ENCODE assay signal across 9 mouse cellular contexts in genomic region chr3:96147950-96148349, GRCm38 (mm10). TPM values are rescaled to one million over a fixed set of nuclear protein-coding genes. Genes with fewer than 3 reads are reported as not detected.
A peak's percentile ranks its signal among the peaks of the same experiment; 100 is the strongest.
DNase-seq lines count a peak whose midpoint lies in the region; ATAC-seq and TF ChIP-seq lines count a peak whose summit lies in the region.
"Had no signal": no experiment of that assay in that cellular context is flagged by ENCODE, and none has a peak within 500 bp of the region (broad histone marks: within the 10 kb centered on the region; RNA-seq: fewer than 3 reads in every experiment).

No protein-coding gene starts in this region.

- in situ Hi-C loops in CH12.LX (cut with MboI; ENCODE audit: low pct_ligation_motif_present, low pct_unique_long_range_greater_than_20kb, low sequenced_read_pairs), result loop anchor here (5.0 kb wide), 1 partner anchor 56 kb away; no protein-coding TSS in a partner anchor

- no peaks in the 10 kb centered on the region for H3K79me2 ChIP-seq in CH12.LX (replicated peaks; ENCODE audit: control insufficient read depth, extremely low read depth, insufficient read depth, poor library complexity, severe bottlenecking)

- H3K9me3 ChIP-seq in intestine, embryonic 14.5 days (ENCODE audit: control insufficient read depth, low read length), result no peaks in the 10 kb centered on the region
- no peaks in the 10 kb centered on the region for H3K9me3 ChIP-seq in intestine, embryonic 15.5 days
- H3K9me3 ChIP-seq in CH12.LX (replicated peaks; ENCODE audit: low read length), result no peaks in the 10 kb centered on the region
- H3K9me3 ChIP-seq in forebrain, embryonic 16.5 days (ENCODE audit: control insufficient read depth, low read length), result no peaks in the 10 kb centered on the region
- H3K9me3 ChIP-seq: midbrain, embryonic 12.5 days had no signal

- dilution Hi-C loops in CH12.LX (cut with MboI; ENCODE audit: extremely low pct_ligation_motif_present, extremely low pct_unique_long_range_greater_than_20kb, low sequenced_read_pairs), result no loop called here

- peak; percentile 54 to 94 for TF ChIP-seq CTCF in CH12.LX (conservative IDR thresholded peaks at IDR 0.05 in 1 of 2, IDR thresholded peaks at IDR 0.05 in 1 of 2; ENCODE audit: low read depth in 2 of 2, low read length in 2 of 2)

- TF ChIP-seq EP300 in CH12.LX (IDR thresholded peaks at IDR 0.05; ENCODE audit: low read length), result no peak

- no peak overlapping the region for H3K27ac ChIP-seq in intestine, embryonic 14.5 days (ENCODE audit: low read depth)
- no peak overlapping the region for H3K27ac ChIP-seq in intestine, embryonic 15.5 days
- no peak overlapping the region for H3K27ac ChIP-seq in CH12.LX (ENCODE audit: insufficient read depth, low read depth)
- no peak overlapping the region for H3K27ac ChIP-seq in forebrain, embryonic 16.5 days (ENCODE audit: low read length)
- H3K27ac ChIP-seq: midbrain, embryonic 12.5 days had no signal

- no peak for DNase-seq in intestine, embryonic 14.5 days (ENCODE audit: low spot score)
- DNase-seq in CH12.LX (ENCODE audit: extremely low read depth), result peak; percentile 74
- peak; percentile 66 for DNase-seq in adrenal gland, postnatal 10 days
- peak; percentile 56 for DNase-seq in layer of hippocampus, adult 9-11 months
- no peak for DNase-seq in gastrocnemius, adult 8-10 months (ENCODE audit: low spot score in 2 of 2)

- ATAC-seq in intestine, embryonic 14.5 days (replicated peaks; ENCODE audit: low FRiP score, low TSS enrichment, low read depth), result 0 out of 2 replicates have a peak, but pooled peaks have one; percentile 43
- ATAC-seq in intestine, embryonic 15.5 days, result no peak
- ATAC-seq in forebrain, embryonic 16.5 days, result peak; percentile 54; the same call in 1 of the 2 replicates
- ATAC-seq in neutrophil, adult 5-6 weeks (ENCODE audit: extremely low read depth, insufficient number of reproducible peaks, low FRiP score, poor library complexity, severe bottlenecking), result peak; percentile 86

- 23% methylated on average over 5 of the region's 5 CpGs for WGBS in intestine, embryonic 14.5 days
- whole genome bisulfite sequencing in intestine, embryonic 15.5 days, result 18% methylated on average over 5 of the region's 5 CpGs
- WGBS in forebrain, embryonic 16.5 days, result 13% methylated on average over 5 of the region's 5 CpGs

- H3K4me2 ChIP-seq in intestine, embryonic 14.5 days (ENCODE audit: low read length), result no peak overlapping the region
- no peak overlapping the region for H3K4me2 ChIP-seq in intestine, embryonic 15.5 days (replicated peaks)
- H3K4me2 ChIP-seq in CH12.LX (ENCODE audit: insufficient read depth, low read depth, poor library complexity, severe bottlenecking), result no peak overlapping the region
- no peak overlapping the region for H3K4me2 ChIP-seq in forebrain, embryonic 16.5 days (ENCODE audit: low read length)
- H3K4me2 ChIP-seq: midbrain, embryonic 12.5 days had no signal

- H3K4me3 ChIP-seq in intestine, embryonic 14.5 days (ENCODE audit: low read depth, low read length), result no peak overlapping the region
- H3K4me3 ChIP-seq in intestine, embryonic 15.5 days (replicated peaks), result no peak overlapping the region
- no peak overlapping the region for H3K4me3 ChIP-seq in CH12.LX (replicated peaks in 1 of 3; ENCODE audit: low read depth in 2 of 3, low read length in 2 of 3, poor library complexity in 1 of 3)
- no peak overlapping the region for H3K4me3 ChIP-seq in forebrain, embryonic 16.5 days (replicated peaks; ENCODE audit: low read length)
- H3K4me3 ChIP-seq: midbrain, embryonic 12.5 days had no signal

- no peak overlapping the region for H3K9ac ChIP-seq in intestine, embryonic 14.5 days (ENCODE audit: low read length)
- no peak overlapping the region for H3K9ac ChIP-seq in intestine, embryonic 15.5 days
- H3K9ac ChIP-seq in CH12.LX (ENCODE audit: insufficient read depth, low read depth), result no peak overlapping the region
- no peak overlapping the region; the same call in 1 of the 2 replicates for H3K9ac ChIP-seq in forebrain, embryonic 16.5 days (replicated peaks; ENCODE audit: low read depth, low read length)
- H3K9ac ChIP-seq: midbrain, embryonic 12.5 days had no signal

- H3K27me3 ChIP-seq in intestine, embryonic 14.5 days (replicated peaks; ENCODE audit: control insufficient read depth, insufficient read depth, low read length), result no peaks in the 10 kb centered on the region
- H3K27me3 ChIP-seq in intestine, embryonic 15.5 days (replicated peaks), result no peaks in the 10 kb centered on the region
- H3K27me3 ChIP-seq in CH12.LX (replicated peaks), result no peaks in the 10 kb centered on the region
- no peaks in the 10 kb centered on the region for H3K27me3 ChIP-seq in forebrain, embryonic 16.5 days (replicated peaks; ENCODE audit: control insufficient read depth, insufficient read depth, low read length)
- H3K27me3 ChIP-seq: midbrain, embryonic 12.5 days had no signal

- TF ChIP-seq RAD21 in CH12.LX (IDR thresholded peaks at IDR 0.05; ENCODE audit: low read depth, low read length), result peak; percentile 94

- H3K4me1 ChIP-seq in intestine, embryonic 14.5 days (replicated peaks; ENCODE audit: control insufficient read depth, insufficient read depth, low read length), result no peaks in the 10 kb centered on the region
- no peaks in the 10 kb centered on the region for H3K4me1 ChIP-seq in intestine, embryonic 15.5 days (replicated peaks)
- H3K4me1 ChIP-seq in CH12.LX (ENCODE audit: control insufficient read depth in 1 of 2, insufficient read depth in 2 of 2), result peaks cover 0 to 3% of the 10 kb centered on the region in 2 experiments; a peak in 1 of 4 replicates
- no peaks in the 10 kb centered on the region for H3K4me1 ChIP-seq in forebrain, embryonic 16.5 days (replicated peaks; ENCODE audit: control insufficient read depth, insufficient read depth, low read length)
- H3K4me1 ChIP-seq: midbrain, embryonic 12.5 days had no signal

- peaks cover 54% of the 10 kb centered on the region for H3K36me3 ChIP-seq in intestine, embryonic 14.5 days (ENCODE audit: control insufficient read depth, insufficient read depth, low read length)
- H3K36me3 ChIP-seq in intestine, embryonic 15.5 days, result peaks cover 17% of the 10 kb centered on the region
- peaks cover 50 to 96% of the 10 kb centered on the region in 2 experiments for H3K36me3 ChIP-seq in CH12.LX (replicated peaks in 1 of 2; ENCODE audit: control insufficient read depth in 1 of 2, insufficient read depth in 1 of 2, low read length in 1 of 2)
- H3K36me3 ChIP-seq in forebrain, embryonic 16.5 days (ENCODE audit: control insufficient read depth, insufficient read depth), result 0 out of 2 replicates have a peak, but pooled peaks cover 3% of the 10 kb centered on the region

- TF ChIP-seq POLR2A in CH12.LX (IDR thresholded peaks at IDR 0.05; ENCODE audit: low read depth, low read length), result no peak

TF ChIP-seq in CH12.LX, 34 proteins besides CTCF, POLR2A, EP300 and RAD21 (continues in another document):
- TF ChIP-seq ZMIZ1 (IDR thresholded peaks at IDR 0.05; ENCODE audit: low read depth, low read length) (no peak), SIN3A (IDR thresholded peaks at IDR 0.05; ENCODE audit: low read length) (no peak), SMC3 (IDR thresholded peaks at IDR 0.05; ENCODE audit: low read depth, low read length) (peak; percentile 94), ELF1 (IDR thresholded peaks at IDR 0.05; ENCODE audit: low read depth, low read length) (peak; percentile 83), UBTF (IDR thresholded peaks at IDR 0.05; ENCODE audit: low read depth, low read length) (no peak)

RNA-seq across cellular contexts. Expression of gene Mtmr11, which starts 13.9 kb away (rescaled TPM):
- polyA plus RNA-seq in intestine, embryonic 14.5 days (2014; fragmentation: Nextera tagmentation; extraction: Ambion mirVana), result 27.7 and 28.8 TPM in 2 replicates
- 20.0 and 20.2 TPM in 2 replicates for polyA plus RNA-seq in intestine, embryonic 15.5 days (2015; fragmentation: Nextera tagmentation; extraction: Ambion mirVana)
- total RNA-seq in CH12.LX (2012; rRNA removed) (0.81 and 1.0 TPM in 2 replicates), CH12.LX (2014; rRNA removed) (0.45 and 0.83 TPM in 2 replicates)
- polyA plus RNA-seq in CH12.LX (2012; ENCODE audit: insufficient read length, low read depth), result 0.82 and 2.5 TPM in 2 replicates
- 10 to 100 TPM; 13.0 to 17.1 TPM for total RNA-seq in adrenal gland, postnatal 10 days (2021)
- 7.8 and 11.5 TPM in 2 replicates for polyA plus RNA-seq in forebrain, embryonic 16.5 days (2015; fragmentation: Nextera tagmentation; extraction: Ambion mirVana)
- 2.4 and 3.4 TPM in 2 replicates for total RNA-seq in neutrophil, adult 5-6 weeks (2017)
- total RNA-seq in gastrocnemius, adult 8-10 months (2022), result 1 to 10 TPM in 3 of 4 experiments, under 1 TPM in 1; 0.68 to 2.1 (median 1.3) TPM

RNA-seq across cellular contexts. Expression of gene Sf3b4, which starts 24.2 kb away (rescaled TPM):
- 184 and 195 TPM in 2 replicates for polyA plus RNA-seq in intestine, embryonic 14.5 days (2014; fragmentation: Nextera tagmentation; extraction: Ambion mirVana)
- 152 and 153 TPM in 2 replicates for polyA plus RNA-seq in intestine, embryonic 15.5 days (2015; fragmentation: Nextera tagmentation; extraction: Ambion mirVana)
- 47.9 and 60.6 TPM in 2 replicates for total RNA-seq in CH12.LX (2012; rRNA removed)
- 33.7 and 38.1 TPM in 2 replicates for total RNA-seq in CH12.LX (2014; rRNA removed)
- 114 and 147 TPM in 2 replicates for polyA plus RNA-seq in CH12.LX (2012; ENCODE audit: insufficient read length, low read depth)
- 10 to 100 TPM; 50.4 to 50.9 TPM for total RNA-seq in adrenal gland, postnatal 10 days (2021)
- polyA plus RNA-seq in forebrain, embryonic 16.5 days (2015; fragmentation: Nextera tagmentation; extraction: Ambion mirVana), result 155 and 157 TPM in 2 replicates
- total RNA-seq in neutrophil, adult 5-6 weeks (2017), result 17.8 and 18.5 TPM in 2 replicates
- total RNA-seq in gastrocnemius, adult 8-10 months (2022), result 10 to 100 TPM in 3 of 4 experiments, 1 to 10 TPM in 1; 9.9 to 12.9 (median 11.6) TPM

RNA-seq across cellular contexts. Expression of gene Sv2a, which starts 33.0 kb away (rescaled TPM):
- polyA plus RNA-seq in intestine, embryonic 14.5 days (2014; fragmentation: Nextera tagmentation; extraction: Ambion mirVana), result 6.5 and 8.3 TPM in 2 replicates
- 6.0 and 7.4 TPM in 2 replicates for polyA plus RNA-seq in intestine, embryonic 15.5 days (2015; fragmentation: Nextera tagmentation; extraction: Ambion mirVana)
- total RNA-seq in CH12.LX (2012; rRNA removed), result 2.6 and 4.0 TPM in 2 replicates
- total RNA-seq in CH12.LX (2014; rRNA removed), result 0.97 and 1.1 TPM in 2 replicates
- 6.5 and 6.7 TPM in 2 replicates for polyA plus RNA-seq in CH12.LX (2012; ENCODE audit: insufficient read length, low read depth)
- total RNA-seq in adrenal gland, postnatal 10 days (2021), result 10 to 100 TPM in 1 of 2 experiments, 1 to 10 TPM in 1; 9.5 to 14.2 TPM
- 70.3 and 87.3 TPM in 2 replicates for polyA plus RNA-seq in forebrain, embryonic 16.5 days (2015; fragmentation: Nextera tagmentation; extraction: Ambion mirVana)
- 0.74 and 0.81 TPM in 2 replicates for total RNA-seq in neutrophil, adult 5-6 weeks (2017)
- total RNA-seq in gastrocnemius, adult 8-10 months (2022), result under 1 TPM; 0.16 to 0.34 (median 0.23) TPM

RNA-seq across cellular contexts. Expression of gene Otud7b, which starts 43.6 kb away (rescaled TPM):
- polyA plus RNA-seq in intestine, embryonic 14.5 days (2014; fragmentation: Nextera tagmentation; extraction: Ambion mirVana), result 14.0 and 14.8 TPM in 2 replicates
- 18.7 and 19.8 TPM in 2 replicates for polyA plus RNA-seq in intestine, embryonic 15.5 days (2015; fragmentation: Nextera tagmentation; extraction: Ambion mirVana)
- total RNA-seq in CH12.LX (2012; rRNA removed) (14.4 and 14.9 TPM in 2 replicates), CH12.LX (2014; rRNA removed) (10.9 and 12.3 TPM in 2 replicates)
- polyA plus RNA-seq in CH12.LX (2012; ENCODE audit: insufficient read length, low read depth), result 17.7 and 18.7 TPM in 2 replicates
- 10 to 100 TPM; 32.3 to 33.4 TPM for total RNA-seq in adrenal gland, postnatal 10 days (2021)
- polyA plus RNA-seq in forebrain, embryonic 16.5 days (2015; fragmentation: Nextera tagmentation; extraction: Ambion mirVana), result 8.8 and 9.3 TPM in 2 replicates
- total RNA-seq in neutrophil, adult 5-6 weeks (2017), result 47.3 and 48.0 TPM in 2 replicates
- 10 to 100 TPM; 61.8 to 77.4 (median 75.8) TPM for total RNA-seq in gastrocnemius, adult 8-10 months (2022)

Comparison
In these comparisons a context has a peak if more than half of its experiments do, and no peak if none do; other contexts are left out.
1. DNase-seq: peak in CH12.LX (single experiment), adrenal gland, postnatal 10 days (single experiment) and layer of hippocampus, adult 9-11 months (single experiment); none in intestine, embryonic 14.5 days (single experiment) and gastrocnemius, adult 8-10 months (0 of 2).